Mouse (Mus musculus): ENCODE data around the gene Defa26. TPM values are rescaled to one million over a fixed set of nuclear protein-coding genes. Genes with fewer than 3 reads are reported as not detected.

Defa26 gene
- total RNA-seq (2023) = not detected in 4 replicates

DNA sequence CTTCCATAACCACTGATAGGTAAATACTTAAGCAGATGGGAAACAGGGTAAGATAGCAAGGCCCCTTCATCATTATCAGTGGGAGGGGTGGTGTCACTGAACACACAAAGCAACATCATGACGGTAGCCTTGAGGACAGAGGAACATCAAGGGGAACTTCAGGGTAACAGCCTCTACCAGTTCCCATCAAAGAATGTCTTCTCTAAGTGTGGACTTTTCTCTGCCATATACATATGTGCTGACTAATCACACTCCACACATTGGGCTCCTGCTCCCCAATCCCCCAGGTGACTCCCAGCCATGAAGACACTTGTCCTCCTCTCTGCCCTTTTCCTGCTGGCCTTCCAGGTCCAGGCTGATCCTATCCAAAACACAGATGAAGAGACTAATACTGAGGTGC lies at the start of gene Defa26:
Gene Defa26, plus strand, starts transcription at position 301 of the 400 bp plus-strand sequence.

GRCm38 (mm10) chr8:21582706-21583105 lies 35.3 kb upstream of the Defa26 start, which contains the start of gene Defa28:
Gene Defa28, plus strand, starts transcription at chr8:21583006.

GRCm38 (mm10) chr8:21594408-21594807 lies 23.6 kb upstream of the Defa26 start, which contains the start of gene Gm7861:
Gene Gm7861, minus strand, starts transcription at chr8:21594508.

DNA sequence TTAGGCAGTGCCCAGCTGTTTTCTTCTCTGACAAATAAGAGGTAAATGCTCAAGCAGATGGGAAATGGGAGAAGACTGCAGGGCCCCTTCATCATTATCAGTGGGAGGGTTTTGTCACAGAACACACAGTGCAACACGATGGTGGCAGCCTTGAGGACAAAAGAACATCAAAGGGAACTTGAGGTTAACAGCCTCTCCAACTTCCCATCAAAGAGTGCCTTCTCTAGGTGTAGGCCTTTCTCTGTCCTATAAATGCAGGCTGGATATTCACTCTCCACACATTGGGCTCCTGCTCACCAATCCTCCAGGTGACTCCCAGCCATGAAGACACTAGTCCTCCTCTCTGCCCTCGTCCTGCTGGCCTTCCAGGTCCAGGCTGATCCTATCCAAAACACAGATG lies 37.5 kb downstream of the Defa26 start, which contains the start of gene Defa17:
Gene Defa17, plus strand, starts transcription at position 301 of the 400 bp plus-strand sequence.

DNA sequence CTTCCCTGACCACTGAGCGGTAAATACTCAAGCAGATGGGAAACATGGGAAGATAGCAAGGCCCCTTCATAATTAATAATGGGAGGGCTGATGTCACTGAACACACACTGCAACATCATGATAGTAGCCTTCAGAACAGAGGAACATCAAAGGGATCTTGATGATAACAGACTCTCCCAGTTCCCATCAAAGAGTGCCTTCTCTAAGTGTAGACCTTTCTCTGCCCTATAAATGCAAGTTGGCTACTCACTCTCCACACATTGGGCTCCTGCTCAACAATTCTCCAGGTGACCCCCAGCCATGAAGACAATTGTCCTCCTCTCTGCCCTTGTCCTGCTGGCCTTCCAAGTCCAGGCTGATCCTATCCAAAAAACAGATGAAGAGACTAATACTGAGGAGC lies 47.5 kb downstream of the Defa26 start, which contains the start of gene Defa34:
Gene Defa34, plus strand, starts transcription at position 301 of the 400 bp plus-strand sequence.

Other genes with a start within 250 kb of the Defa26 start
- gene Defa2, start 239.7 kb upstream of the Defa26 start, total RNA-seq (2023) = not detected in 4 replicates
- not detected in 4 replicates for gene Defa33, start 226.4 kb upstream of the Defa26 start, total RNA-seq (2023)
- not detected in 4 replicates for gene Defa36, start 190.8 kb upstream of the Defa26 start, total RNA-seq (2023)
- not detected in 4 replicates for gene Gm7849, start 161.6 kb upstream of the Defa26 start, total RNA-seq (2023)
- gene Defa20, start 108.9 kb upstream of the Defa26 start, total RNA-seq (2023) = not detected in 4 replicates
- not detected in 4 replicates for gene Defa32, start 89.2 kb upstream of the Defa26 start, total RNA-seq (2023)
- not detected in 4 replicates for gene Defa37, start 52.8 kb upstream of the Defa26 start, total RNA-seq (2023)
- not detected in 4 replicates for gene Defa28, start 35.2 kb upstream of the Defa26 start, total RNA-seq (2023)
- gene Gm7861, start 23.7 kb upstream of the Defa26 start, total RNA-seq (2023) = not detected in 4 replicates
- gene Defa17, start 37.6 kb downstream of the Defa26 start, total RNA-seq (2023) = not detected in 4 replicates
- gene Defa34, start 47.6 kb downstream of the Defa26 start, total RNA-seq (2023) = not detected in 4 replicates
- not detected in 4 replicates for gene AY761184, start 85.5 kb downstream of the Defa26 start, total RNA-seq (2023)
- not detected in 4 replicates for gene Defa24, start 116.3 kb downstream of the Defa26 start, total RNA-seq (2023)
- not detected in 4 replicates for gene Defb50, start 205.4 kb downstream of the Defa26 start, total RNA-seq (2023)
- gene Defb2, start 221.7 kb downstream of the Defa26 start, total RNA-seq (2023) = not detected in 4 replicates
- gene Defb10, start 240.7 kb downstream of the Defa26 start, total RNA-seq (2023) = not detected in 4 replicates